Mouse (Mus musculus) stomach, embryonic 14.5 days (tissue): ENCODE data around the gene Tmem50a. TPM values are rescaled to one million over a fixed set of nuclear protein-coding genes. Genes with fewer than 3 reads are reported as not detected.
A peak's percentile ranks its signal among the peaks of the same experiment; 100 is the strongest.

Experiments used
- ATAC-seq: fragments of 200-750 bp; cut with Nextera tagmentation; 2 replicates; pipeline ENCODE4 v1.8.0; 2017; ENCODE audit warnings: low read depth, moderate TSS enrichment; ENCODE audit not compliant: insufficient number of reproducible peaks, insufficient read depth, low FRiP score
- H3K27ac ChIP-seq: fragments of 300-500 bp; sonication (generic); 2 replicates; pipeline ENCODE4 v1.5.1; 2014; ENCODE audit warnings: mild to moderate bottlenecking, low read length, moderate library complexity, mixed read lengths
- H3K27me3 ChIP-seq: fragments of 300-500 bp; sonication (generic); 2 replicates; pipeline ENCODE4 v1.6.1; 2014; ENCODE audit warnings: low read length, control low read depth, mixed read lengths; ENCODE audit not compliant: control insufficient read depth, insufficient read depth
- H3K36me3 ChIP-seq: fragments of 300-500 bp; sonication (generic); 2 replicates; pipeline ENCODE4 v1.6.1; 2014; ENCODE audit warnings: mild to moderate bottlenecking, control low read depth, low read length, moderate library complexity, mixed read lengths; ENCODE audit not compliant: control insufficient read depth, insufficient read depth
- H3K4me1 ChIP-seq: fragments of 300-500 bp; sonication (generic); 2 replicates; pipeline ENCODE4 v1.6.1; 2014; ENCODE audit warnings: low read length, control low read depth, mixed read lengths; ENCODE audit not compliant: control insufficient read depth, insufficient read depth
- H3K4me2 ChIP-seq: fragments of 300-500 bp; sonication (generic); replicated peaks from 2 replicates; pipeline ENCODE4 v1.6.1; 2014; ENCODE audit warnings: low read depth, low read length, control low read depth
- H3K4me3 ChIP-seq: fragments of 300-500 bp; sonication (generic); 2 replicates; pipeline ENCODE4 v1.5.1; 2014; ENCODE audit warnings: low read depth, low read length, control low read depth
- H3K9ac ChIP-seq: fragments of 300-500 bp; sonication (generic); replicated peaks from 2 replicates; pipeline ENCODE4 v1.6.1; 2014; ENCODE audit warnings: low read depth, mild to moderate bottlenecking, control low read depth, low read length, moderate library complexity, mixed read lengths
- H3K9me3 ChIP-seq: fragments of 300-500 bp; sonication (generic); 2 replicates; pipeline ENCODE4 v1.6.1; 2016; ENCODE audit warnings: low read depth, low read length, control low read depth; ENCODE audit not compliant: control insufficient read depth
- WGBS: fragments of 180-500 bp; shearing (Covaris S2); extraction: QIAGEN DNeasy Blood & Tissue Kit; methylation state at CpG from one replicate; pipeline ENCODE4 v1.1.7; 2014; 5-methylcytosine and 5-hydroxymethylcytosine counted together
- polyA plus RNA-seq: library from polyadenylated mRNA; unstranded; fragments of >200 nt; fragmentation: Nextera tagmentation; extraction: Ambion mirVana; gene quantifications from 2 replicates; pipeline ENCODE4 v1.2.1, GENCODE M21; 2014

Tmem50a gene
- polyA plus RNA-seq = 180 and 186 TPM in 2 replicates

- H3K9ac ChIP-seq = peak within 1 kb of the TSS; percentile 85
- no peaks in the 10 kb centered on the region for H3K27me3 ChIP-seq
- H3K4me3 ChIP-seq = peak within 1 kb of the TSS; percentile 94
- peak within 1 kb of the TSS; percentile 72 for H3K4me2 ChIP-seq
- 0% methylated on average over 21 of the region's 25 CpGs for WGBS
- H3K4me1 ChIP-seq = peaks cover 8% of the 10 kb centered on the region; the same call in 1 of the 2 replicates
- H3K36me3 ChIP-seq = peaks cover 4% of the 10 kb centered on the region
- H3K9me3 ChIP-seq = no peaks in the 10 kb centered on the region
- peak; percentile 93 for ATAC-seq
- H3K27ac ChIP-seq = peak within 1 kb of the TSS; percentile 88
These were observed at the start of gene Tmem50a for GRCm38 (mm10) chr4:134914864-134915209. TSS of gene Tmem50a (minus strand) at chr4:134915024.

GRCm38 (mm10) chr4:134963021-134963776, 48.4 kb upstream of the Tmem50a start:
- no peaks in the 10 kb centered on the region for H3K9me3 ChIP-seq
- H3K27ac ChIP-seq = no peak overlapping the region
- no peaks in the 10 kb centered on the region for H3K27me3 ChIP-seq
- 28% methylated on average over 19 of the region's 19 CpGs for WGBS
- H3K4me1 ChIP-seq = no peaks in the 10 kb centered on the region
- H3K9ac ChIP-seq = no peak overlapping the region
- 0 out of 2 replicates have a peak, but pooled peaks have one; percentile 37 for ATAC-seq
- H3K36me3 ChIP-seq = no peaks in the 10 kb centered on the region
- H3K4me3 ChIP-seq = no peak overlapping the region
- H3K4me2 ChIP-seq = no peak overlapping the region

GRCm38 (mm10) chr4:134956328-134956727, 41.5 kb upstream of the Tmem50a start:
- Histone ChIP-seq H3K27ac (no peak overlapping the region), H3K36me3 (no peaks in the 10 kb centered on the region), H3K4me3 (no peak overlapping the region), H3K27me3 (peaks cover 2% of the 10 kb centered on the region; the same call in 1 of the 2 replicates), H3K9ac (no peak overlapping the region), H3K4me2 (no peak overlapping the region), H3K9me3 (no peaks in the 10 kb centered on the region), H3K4me1 (peaks cover 2% of the 10 kb centered on the region; the same call in 1 of the 2 replicates)
- WGBS = 24% methylated on average over 3 of the region's 3 CpGs
- no peak for ATAC-seq

- no peaks in the 10 kb centered on the region for H3K36me3 ChIP-seq
- H3K9ac ChIP-seq = no peak overlapping the region
- peaks cover 2% of the 10 kb centered on the region; the same call in 1 of the 2 replicates for H3K27me3 ChIP-seq
- no peak overlapping the region for H3K27ac ChIP-seq
- no peak overlapping the region for H3K4me3 ChIP-seq
- WGBS = 77% methylated on average over 3 of the region's 3 CpGs
- ATAC-seq = no peak
- no peaks in the 10 kb centered on the region for H3K9me3 ChIP-seq
- H3K4me1 ChIP-seq = peaks cover 3% of the 10 kb centered on the region; the same call in 1 of the 2 replicates
- no peak overlapping the region for H3K4me2 ChIP-seq
These were observed 41.0 kb upstream of the Tmem50a start for GRCm38 (mm10) chr4:134955845-134956244.

- Histone ChIP-seq H3K9ac (no peak overlapping the region), H3K4me2 (no peak overlapping the region), H3K9me3 (no peaks in the 10 kb centered on the region), H3K4me3 (no peak overlapping the region), H3K27ac (no peak overlapping the region), H3K27me3 (peaks cover 2% of the 10 kb centered on the region; the same call in 1 of the 2 replicates), H3K36me3 (no peaks in the 10 kb centered on the region), H3K4me1 (peaks cover 9% of the 10 kb centered on the region; the same call in 1 of the 2 replicates)
- no peak for ATAC-seq
- 87% methylated on average over 2 of the region's 2 CpGs for WGBS
These were observed 40.4 kb upstream of the Tmem50a start for GRCm38 (mm10) chr4:134955196-134955595.

DNA sequence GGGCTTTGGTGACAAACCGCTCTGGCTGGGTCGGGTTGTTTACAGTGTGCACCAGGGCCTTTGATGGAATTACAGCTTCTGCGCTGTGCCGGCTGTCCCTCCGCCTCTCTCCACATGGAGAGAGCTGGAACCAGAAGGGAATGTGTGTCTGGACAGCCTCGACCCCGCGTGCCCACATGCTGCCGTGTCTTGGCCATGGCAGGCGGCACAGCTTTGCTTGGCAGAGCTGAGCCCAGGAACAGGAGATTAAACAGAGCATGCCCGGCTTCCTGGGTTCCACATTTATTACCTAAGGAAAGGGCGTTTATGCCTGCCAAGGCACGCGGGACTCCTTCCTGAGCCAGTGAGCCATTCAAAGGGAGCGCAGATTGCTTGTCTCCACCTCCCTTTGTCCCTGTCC, 39.6 kb upstream of the Tmem50a start:
- Histone ChIP-seq H3K4me2 (no peak overlapping the region), H3K4me1 (peaks cover 9% of the 10 kb centered on the region; the same call in 1 of the 2 replicates), H3K36me3 (no peaks in the 10 kb centered on the region), H3K9ac (no peak overlapping the region), H3K27ac (no peak overlapping the region), H3K27me3 (peaks cover 2% of the 10 kb centered on the region; the same call in 1 of the 2 replicates), H3K9me3 (no peaks in the 10 kb centered on the region), H3K4me3 (no peak overlapping the region)
- no peak for ATAC-seq
- 15% methylated on average over 15 of the region's 15 CpGs for WGBS

DNA sequence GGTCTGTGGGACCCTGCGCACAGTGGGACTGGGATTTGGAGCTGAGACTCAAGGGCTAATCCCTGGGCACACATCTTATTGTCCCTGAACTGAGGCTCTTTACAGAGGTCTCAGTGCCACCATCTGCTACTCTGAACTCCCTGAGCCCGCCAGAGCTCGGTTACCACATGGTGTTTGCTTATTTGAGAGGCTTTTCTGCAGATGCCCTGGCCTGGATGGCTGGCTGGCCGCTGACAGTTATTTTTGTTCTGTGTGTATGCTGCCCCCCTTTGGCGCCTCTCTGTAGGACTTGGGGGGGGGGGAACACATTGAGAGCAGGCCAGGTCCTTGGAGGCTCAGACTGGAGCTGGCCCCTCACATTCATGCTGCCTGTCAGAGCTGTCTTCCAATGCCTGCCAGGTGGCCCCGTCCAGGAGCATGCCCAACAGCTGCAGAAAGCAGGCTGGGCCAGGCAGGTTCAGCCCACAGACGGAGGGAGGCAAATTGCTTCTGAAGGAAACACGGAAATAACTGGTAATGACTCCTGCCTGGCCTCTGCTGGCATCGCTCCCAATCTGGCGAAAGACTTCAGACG, 35.8 kb upstream of the Tmem50a start:
- H3K36me3 ChIP-seq = no peaks in the 10 kb centered on the region
- peaks cover 9% of the 10 kb centered on the region; the same call in 1 of the 2 replicates for H3K4me1 ChIP-seq
- H3K4me2 ChIP-seq = 0 out of 2 replicates have a peak overlapping the region, but pooled peaks have one; percentile 10
- H3K27me3 ChIP-seq = peaks cover 2% of the 10 kb centered on the region; the same call in 1 of the 2 replicates
- no peak overlapping the region for H3K9ac ChIP-seq
- H3K4me3 ChIP-seq = no peak overlapping the region
- peak overlapping the region; percentile 27; the same call in 1 of the 2 replicates for H3K27ac ChIP-seq
- no peaks in the 10 kb centered on the region for H3K9me3 ChIP-seq
- 15% methylated on average over 11 of the region's 11 CpGs for WGBS
- ATAC-seq = peak; percentile 74; the same call in 1 of the 2 replicates

GRCm38 (mm10) chr4:134946024-134946744, 31.4 kb upstream of the Tmem50a start:
- ATAC-seq = peak; percentile 53; the same call in 1 of the 2 replicates
- H3K4me1 ChIP-seq = peaks cover 6% of the 10 kb centered on the region; the same call in 1 of the 2 replicates
- 9% methylated on average over 17 of the region's 17 CpGs for WGBS

More at GRCm38 (mm10) chr4:134946024-134946744, 31.4 kb upstream of the Tmem50a start:
- peak overlapping the region; percentile 19; the same call in 1 of the 2 replicates for H3K4me2 ChIP-seq
- no peak overlapping the region for H3K9ac ChIP-seq
- no peak overlapping the region for H3K27ac ChIP-seq
- H3K36me3 ChIP-seq = no peaks in the 10 kb centered on the region
- H3K27me3 ChIP-seq = no peaks in the 10 kb centered on the region
- no peaks in the 10 kb centered on the region for H3K9me3 ChIP-seq
- H3K4me3 ChIP-seq = no peak overlapping the region
